Mouse (Mus musculus) stomach, postnatal 0 days (tissue): ENCODE measurements around the gene Slc7a7. TPM values are rescaled to one million over a fixed set of nuclear protein-coding genes. Genes with fewer than 3 reads are reported as not detected.

ENCODE experiments used
- ATAC-seq: fragments of 200-750 bp; cut with Nextera tagmentation; 2 replicates; pipeline ENCODE4 v1.8.0; 2017; ENCODE audit not compliant: low FRiP score, low TSS enrichment
- DNase-seq: peaks from one replicate; pipeline ENCODE4 v3.0.0-alpha.2; 2016; ENCODE audit warnings: low spot score
- H3K27ac ChIP-seq: fragments of 300-500 bp; sonication (generic); replicated peaks from 2 replicates; pipeline ENCODE4 v1.5.1; 2014; ENCODE audit warnings: mild to moderate bottlenecking, control low read depth
- H3K27me3 ChIP-seq: fragments of 300-500 bp; sonication (generic); 2 replicates; pipeline ENCODE4 v1.6.1; 2014; ENCODE audit warnings: low read length; ENCODE audit not compliant: control insufficient read depth, insufficient read depth
- H3K36me3 ChIP-seq: fragments of 300-500 bp; sonication (generic); 2 replicates; pipeline ENCODE4 v1.6.1; 2014; ENCODE audit warnings: low read length, mixed read lengths; ENCODE audit not compliant: control insufficient read depth, insufficient read depth
- H3K4me1 ChIP-seq: fragments of 300-500 bp; sonication (generic); replicated peaks from 2 replicates; pipeline ENCODE4 v1.6.1; 2014; ENCODE audit warnings: antibody characterized with exemption; ENCODE audit not compliant: control insufficient read depth, insufficient read depth
- H3K4me2 ChIP-seq: fragments of 300-500 bp; sonication (generic); replicated peaks from 2 replicates; pipeline ENCODE4 v1.6.1; 2014; ENCODE audit warnings: low read depth, mild to moderate bottlenecking, control low read depth, moderate library complexity
- H3K4me3 ChIP-seq: fragments of 300-500 bp; sonication (generic); 2 replicates; pipeline ENCODE4 v1.5.1; 2014; ENCODE audit warnings: low read depth, low read length, control low read depth
- H3K9ac ChIP-seq: fragments of 300-500 bp; sonication (generic); 2 replicates; pipeline ENCODE4 v1.6.1; 2014; ENCODE audit warnings: mild to moderate bottlenecking, low read length, control low read depth, mixed read lengths
- H3K9me3 ChIP-seq: fragments of 300-500 bp; sonication (generic); 2 replicates; pipeline ENCODE4 v1.6.1; 2016; ENCODE audit warnings: low read length; ENCODE audit not compliant: control insufficient read depth
- CTCF ChIP-seq: IDR thresholded peaks from 2 replicates; pipeline ENCODE4 v1.5.1; 2016; ENCODE audit warnings: antibody characterized with exemption, low read depth, mild to moderate bottlenecking, moderate library complexity
- EP300 ChIP-seq: optimal IDR thresholded peaks from 2 replicates; pipeline ENCODE3; 2016; ENCODE audit warnings: antibody characterized with exemption
- WGBS: fragments of 180-500 bp; shearing (Covaris S2); extraction: QIAGEN DNeasy Blood & Tissue Kit; methylation state at CpG from one replicate; pipeline ENCODE4 v1.1.7; 2014; 5-methylcytosine and 5-hydroxymethylcytosine counted together
- polyA plus RNA-seq: library from polyadenylated mRNA; unstranded; fragments of >200 nt; fragmentation: Nextera tagmentation; extraction: Ambion mirVana; gene quantifications from 2 replicates; pipeline ENCODE4 v1.2.1, GENCODE M21; 2015

Gene Slc7a7
- polyA plus RNA-seq, 1 experiment from 2014 or later, result 9.5 TPM

DNA sequence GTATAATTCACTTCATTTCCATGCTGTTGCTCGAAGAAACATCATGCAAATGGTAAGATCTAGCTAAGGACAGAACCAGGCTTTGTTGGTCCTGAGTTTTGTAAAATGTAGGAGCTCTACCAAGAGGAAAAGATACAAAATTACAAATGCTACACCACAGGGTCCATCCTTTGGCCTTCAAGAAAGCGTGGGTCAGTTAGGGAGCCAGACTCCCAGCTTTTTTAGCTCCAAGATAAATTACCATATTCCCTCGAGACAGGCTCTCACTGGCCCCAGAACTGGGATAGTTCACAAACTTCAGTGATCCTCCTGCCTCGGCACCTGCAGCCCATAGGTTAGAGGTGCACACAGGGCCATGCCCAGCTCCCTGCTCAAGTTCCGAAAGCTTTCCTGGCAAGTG, 93.1 kb downstream of the Slc7a7 start:
- 61% methylated on average over 5 of the region's 5 CpGs for WGBS
- H3K4me3 ChIP-seq, result no peak overlapping the region
- H3K4me2 ChIP-seq, result no peak overlapping the region
- no peaks in the 10 kb centered on the region for H3K9me3 ChIP-seq
- no peaks in the 10 kb centered on the region for H3K4me1 ChIP-seq
- H3K27me3 ChIP-seq, result no peaks in the 10 kb centered on the region
- no peaks in the 10 kb centered on the region for H3K36me3 ChIP-seq
- no peak for TF ChIP-seq CTCF
- TF ChIP-seq EP300, result no peak
- H3K9ac ChIP-seq, result no peak overlapping the region
- ATAC-seq (no peak), DNase-seq (no peak)
- H3K27ac ChIP-seq, result no peak overlapping the region

DNA sequence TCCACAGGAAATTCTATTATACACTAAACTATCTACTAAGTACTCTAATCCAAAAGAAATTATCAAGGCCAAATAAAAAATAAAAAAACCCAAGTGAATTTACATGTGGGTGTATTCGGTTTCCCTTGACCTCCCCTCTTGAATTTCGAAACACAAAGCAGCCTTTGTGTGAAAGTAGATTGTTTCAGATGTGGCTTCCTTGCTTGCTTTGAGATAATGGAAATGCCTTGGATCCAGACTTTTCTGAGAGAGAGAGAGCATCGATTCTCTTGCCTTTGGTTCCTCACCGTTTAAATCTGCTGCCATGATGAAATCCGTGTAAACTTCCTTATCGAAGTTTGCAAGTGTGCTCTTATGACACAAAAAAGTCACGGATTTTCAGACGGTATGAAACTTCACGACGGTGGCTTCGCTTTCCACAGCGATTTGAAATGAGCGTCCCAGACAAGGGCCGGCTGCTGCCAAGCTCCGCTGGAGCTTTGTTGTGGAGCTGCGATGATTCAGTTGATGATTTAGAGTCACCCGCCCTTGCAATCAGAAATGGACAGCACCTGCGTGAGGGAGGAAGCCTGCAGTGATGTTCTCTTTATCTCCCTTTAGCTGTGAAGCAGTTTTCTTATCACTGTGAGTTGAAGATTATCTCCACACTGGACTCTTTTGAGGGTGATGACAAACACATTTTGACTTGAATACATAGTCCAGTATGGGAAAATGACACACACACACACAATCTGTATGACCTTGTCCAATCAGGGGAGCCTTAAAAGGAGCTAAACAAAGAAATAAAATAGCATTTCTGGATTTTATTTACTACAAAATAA, 95.8 kb downstream of the Slc7a7 start:
- no peaks in the 10 kb centered on the region for H3K9me3 ChIP-seq
- no peak overlapping the region for H3K27ac ChIP-seq
- H3K4me2 ChIP-seq, result no peak overlapping the region
- H3K9ac ChIP-seq, result no peak overlapping the region
- H3K36me3 ChIP-seq, result no peaks in the 10 kb centered on the region
- no peaks in the 10 kb centered on the region for H3K27me3 ChIP-seq
- DNase-seq (no peak), ATAC-seq (no peak)
- H3K4me3 ChIP-seq, result no peak overlapping the region
- no peak for TF ChIP-seq EP300
- no peak for TF ChIP-seq CTCF
- 68% methylated on average over 18 of the region's 18 CpGs for WGBS
- H3K4me1 ChIP-seq, result no peaks in the 10 kb centered on the region

Other genes starting within 250 kb of the Slc7a7 start
- gene Dad1, start 163.7 kb downstream of the Slc7a7 start, polyA plus RNA-seq, result 397 and 433 TPM in 2 replicates
- gene Abhd4, start 163.6 kb downstream of the Slc7a7 start, polyA plus RNA-seq, result 40.2 and 45.7 TPM in 2 replicates
- gene Olfr49, start 132.8 kb downstream of the Slc7a7 start, polyA plus RNA-seq, result 0.02 and 0.16 TPM in 2 replicates
- gene Oxa1l, start 56.9 kb downstream of the Slc7a7 start, polyA plus RNA-seq, result 30.5 and 31.7 TPM in 2 replicates
- gene Mrpl52, start 9.1 kb upstream of the Slc7a7 start, polyA plus RNA-seq, result 312 and 339 TPM in 2 replicates
- 63.9 and 70.4 TPM in 2 replicates for gene Mmp14, start 13.8 kb upstream of the Slc7a7 start, polyA plus RNA-seq
- gene Lrp10, start 46.4 kb upstream of the Slc7a7 start, polyA plus RNA-seq, result 59.3 and 70.0 TPM in 2 replicates
- gene Rem2, start 58.3 kb upstream of the Slc7a7 start, polyA plus RNA-seq, result 0.47 and 0.59 TPM in 2 replicates
- gene Prmt5, start 99.7 kb upstream of the Slc7a7 start, polyA plus RNA-seq, result 28.1 and 29.2 TPM in 2 replicates
- 23.7 and 24.1 TPM in 2 replicates for gene Haus4, start 136.8 kb upstream of the Slc7a7 start, polyA plus RNA-seq
- gene Ajuba, start 159.8 kb upstream of the Slc7a7 start, polyA plus RNA-seq, result 18.9 and 26.4 TPM in 2 replicates
- gene 4931414P19Rik, start 188.2 kb upstream of the Slc7a7 start, polyA plus RNA-seq, result 2.4 and 3.0 TPM in 2 replicates
- gene Psmb5, start 200.2 kb upstream of the Slc7a7 start, polyA plus RNA-seq, result 279 and 291 TPM in 2 replicates
- 0.02 TPM in 1 of 2 replicates, not detected in the other for gene Psmb11, start 203.7 kb upstream of the Slc7a7 start, polyA plus RNA-seq
- not detected in 2 replicates for gene Gm17606, start 223.2 kb upstream of the Slc7a7 start, polyA plus RNA-seq
- 0.63 and 0.68 TPM in 2 replicates for gene Cdh24, start 223.6 kb upstream of the Slc7a7 start, polyA plus RNA-seq